Mouse (Mus musculus): ENCODE measurements around the gene Prdm11.

The Prdm11 gene

GRCm38 (mm10) chr2:93045818-93046508, at the start of gene Prdm11:
Gene Prdm11 (minus strand): TSS chr2:93046167.
- DNase-seq (ENCODE audit: low read depth), result peak; percentile 61

GRCm38 (mm10) chr2:93092347-93092746, 46.4 kb upstream of the Prdm11 start:
- DNase-seq (ENCODE audit: low read depth), result no peak

- DNase-seq (ENCODE audit: low read depth), result no peak
Observed at GRCm38 (mm10) chr2:93091679-93092078, 45.7 kb upstream of the Prdm11 start.

- no peak for DNase-seq (ENCODE audit: low read depth)
Observed at GRCm38 (mm10) chr2:93089379-93090089, 43.6 kb upstream of the Prdm11 start.

GRCm38 (mm10) chr2:93088006-93088405, 42.0 kb upstream of the Prdm11 start:
- DNase-seq (ENCODE audit: low read depth), result no peak

- DNase-seq (ENCODE audit: low read depth), result no peak
Observed at GRCm38 (mm10) chr2:93085291-93086027, 39.5 kb upstream of the Prdm11 start.

- no peak for DNase-seq (ENCODE audit: low read depth)
Observed at GRCm38 (mm10) chr2:93084481-93084880, 38.5 kb upstream of the Prdm11 start.

GRCm38 (mm10) chr2:93083317-93083716, 37.4 kb upstream of the Prdm11 start:
- no peak for DNase-seq (ENCODE audit: low read depth)

GRCm38 (mm10) chr2:93082846-93083245, 36.9 kb upstream of the Prdm11 start:
- no peak for DNase-seq (ENCODE audit: low read depth)

GRCm38 (mm10) chr2:93080871-93081608, 35.1 kb upstream of the Prdm11 start:
- DNase-seq (ENCODE audit: low read depth), result no peak

- DNase-seq (ENCODE audit: low read depth), result no peak
Observed at GRCm38 (mm10) chr2:93079394-93079793, 33.4 kb upstream of the Prdm11 start.

GRCm38 (mm10) chr2:93076578-93076955, 30.6 kb upstream of the Prdm11 start:
- DNase-seq (ENCODE audit: low read depth), result no peak

GRCm38 (mm10) chr2:93075738-93076577, 30.0 kb upstream of the Prdm11 start:
- peak; percentile 79 for DNase-seq (ENCODE audit: low read depth)

GRCm38 (mm10) chr2:93071656-93072055, 25.7 kb upstream of the Prdm11 start:
- DNase-seq (ENCODE audit: low read depth), result peak; percentile 92

- peak; percentile 55 for DNase-seq (ENCODE audit: low read depth)
Observed at GRCm38 (mm10) chr2:93068942-93069341, 23.0 kb upstream of the Prdm11 start.

- DNase-seq (ENCODE audit: low read depth), result peak; percentile 70
Observed at GRCm38 (mm10) chr2:93063347-93063746, 17.4 kb upstream of the Prdm11 start.

GRCm38 (mm10) chr2:93051873-93052272, 5.9 kb upstream of the Prdm11 start:
- DNase-seq (ENCODE audit: low read depth), result peak; percentile 61

GRCm38 (mm10) chr2:93048601-93049323, 2.8 kb upstream of the Prdm11 start:
- peak; percentile 52 for DNase-seq (ENCODE audit: low read depth)

- no peak for DNase-seq (ENCODE audit: low read depth)
Observed at GRCm38 (mm10) chr2:93047491-93048050, 1.6 kb upstream of the Prdm11 start.

GRCm38 (mm10) chr2:93047036-93047435, 1.1 kb upstream of the Prdm11 start:
- no peak for DNase-seq (ENCODE audit: low read depth)

Data from NIH3T3 (cell line).